Mouse (Mus musculus): ENCODE measurements at regions not wholly inside any gene's neighbourhood (a gene's known extent, or its start where the extent isn't known, plus 50 kb on each side); places are given as distances from the start of the nearest gene placed in this dataset.

- TF ChIP-seq MAFK (IDR thresholded peaks at IDR 0.05; ENCODE audit: insufficient read depth, low read depth, low read length) (no peak), CHD2 (IDR thresholded peaks at IDR 0.05; ENCODE audit: low read depth, low read length) (no peak)
These were observed 141.3 kb downstream of the Tas2r134 start for GRCm38 (mm10) chr2:51768298-51769271.

Measured in ES-E14 (cell line).